Mouse (Mus musculus): ENCODE results near the gene Gm5148.

- TF ChIP-seq EP300 (IDR thresholded peaks at IDR 0.05) (no peak), CTCF (IDR thresholded peaks at IDR 0.05) (no peak)
Measured at GRCm38 (mm10) chr3:37686219-37686618, 38.1 kb downstream of the Gm5148 start.

All from lung, postnatal 0 days (tissue).